8 mouse cellular contexts compared by ENCODE assay signal in the genomic region with DNA sequence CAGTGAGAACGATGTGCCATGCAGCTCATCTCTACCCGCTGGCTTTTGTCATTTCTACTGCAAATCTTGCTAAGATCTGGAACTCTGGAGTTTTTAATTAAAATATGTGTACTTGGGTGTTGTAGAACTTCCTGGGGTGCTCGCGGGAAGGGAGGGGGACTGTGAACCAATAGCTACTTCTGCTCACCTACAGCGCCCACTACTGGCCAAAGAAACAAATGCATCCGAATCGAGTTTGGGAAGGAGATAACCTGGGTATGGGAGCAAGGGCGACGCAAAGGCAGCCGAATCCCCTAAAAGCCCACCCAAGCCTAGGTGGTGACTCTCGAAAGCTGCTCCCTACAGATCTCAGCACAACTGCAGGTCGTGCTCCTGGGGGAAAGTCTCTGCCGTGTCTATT.
DNase-seq lines count a peak whose midpoint lies in the region; ATAC-seq lines count a peak whose summit lies in the region.

No protein-coding gene starts in this region.

- no peaks in the 10 kb centered on the region; the same call in none of the 2 replicates for H3K27me3 ChIP-seq in midbrain, embryonic 11.5 days (ENCODE audit: control insufficient read depth, insufficient read depth, low read length)

- WGBS in midbrain, embryonic 11.5 days = 50% methylated on average over 13 of the region's 13 CpGs

- intact Hi-C loops in left cerebral cortex, postnatal 4 days (cut with DNase I) = no loop called here
- intact Hi-C loops in left cerebral cortex, postnatal 25 days (cut with DNase I) = no loop called here

- H3K9me3 ChIP-seq in midbrain, embryonic 11.5 days (ENCODE audit: control insufficient read depth, low read length) = no peaks in the 10 kb centered on the region

- H3K4me1 ChIP-seq in midbrain, embryonic 11.5 days (ENCODE audit: control insufficient read depth, insufficient read depth, low read length) = peaks cover 5% of the 10 kb centered on the region; the same call in 1 of the 2 replicates

- H3K4me2 ChIP-seq in midbrain, embryonic 11.5 days = no peak overlapping the region

- DNase-seq in cerebellum, postnatal 14 days = peak; percentile 37 to 65
- no peak for DNase-seq in cerebellum, adult 9-11 months
- peak; percentile 56 for DNase-seq in left cerebral cortex, postnatal 4 days
- no peak for DNase-seq in left cerebral cortex, postnatal 25 days (ENCODE audit: low spot score in 2 of 2)
- peak; percentile 31 for DNase-seq in embryo, embryonic 11 days
- peak; percentile 85 for DNase-seq in midbrain, embryonic 11.5 days (ENCODE audit: low spot score, missing footprints)
- no peak for DNase-seq in frontal cortex, postnatal 36 days (ENCODE audit: low spot score in 2 of 2)
- no peak for DNase-seq in layer of hippocampus, postnatal 36 days

- H3K4me3 ChIP-seq in midbrain, embryonic 11.5 days (ENCODE audit: low read depth, low read length) = no peak overlapping the region

- no peak for ATAC-seq in midbrain, embryonic 11.5 days (ENCODE audit: low FRiP score)

- H3K27ac ChIP-seq in midbrain, embryonic 11.5 days (ENCODE audit: low read depth, low read length) = no peak overlapping the region

- H3K9ac ChIP-seq in midbrain, embryonic 11.5 days (ENCODE audit: low read length) = no peak overlapping the region

- no peaks in the 10 kb centered on the region for H3K36me3 ChIP-seq in midbrain, embryonic 11.5 days (ENCODE audit: control insufficient read depth, insufficient read depth, low read length)

Comparison
In these comparisons a context has a peak if more than half of its experiments do, and no peak if none do; other contexts are left out.
1. DNase-seq: peak in cerebellum, postnatal 14 days (2 of 2), left cerebral cortex, postnatal 4 days (single experiment), embryo, embryonic 11 days (single experiment) and midbrain, embryonic 11.5 days (single experiment); none in cerebellum, adult 9-11 months (single experiment), left cerebral cortex, postnatal 25 days (0 of 2), frontal cortex, postnatal 36 days (0 of 2) and layer of hippocampus, postnatal 36 days (0 of 2).